Mouse (Mus musculus): ENCODE results near the gene Chid1. TPM values are rescaled to one million over a fixed set of nuclear protein-coding genes. Genes with fewer than 3 reads are reported as not detected.

The Chid1 gene
- polyA plus RNA-seq, 1 experiment from 2014 or later, result 30.0 TPM

DNA sequence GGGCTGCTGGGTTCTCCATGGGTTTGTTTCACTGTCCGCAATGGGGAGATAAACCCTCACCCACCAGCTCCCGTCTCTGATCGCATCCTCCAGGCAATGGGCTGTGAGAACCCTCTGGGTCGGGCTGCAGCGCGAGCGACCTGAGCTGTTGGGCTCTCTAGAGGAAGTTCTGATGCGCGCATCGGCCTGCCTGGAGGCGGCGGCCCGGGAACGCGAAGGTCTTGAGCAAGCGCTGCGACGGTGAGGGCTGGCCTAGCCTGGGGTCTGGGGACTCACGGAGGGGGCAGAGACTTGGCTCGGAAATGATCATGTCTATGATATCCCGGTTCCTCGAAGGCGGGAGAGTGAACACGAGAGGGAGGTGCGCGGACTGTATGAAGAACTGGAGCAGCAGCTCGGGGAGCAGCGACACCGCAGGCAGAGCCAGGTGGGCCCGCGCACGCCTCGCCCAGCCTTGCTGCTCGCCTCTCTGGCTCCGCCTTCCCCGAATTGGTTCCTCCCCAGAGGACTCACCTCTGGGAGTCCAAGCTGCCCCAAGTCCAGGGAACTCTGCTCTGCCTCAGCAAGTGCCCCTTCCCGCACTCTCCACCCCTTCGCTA, 75.0 kb downstream of the Chid1 start:
- Histone ChIP-seq H3K36me3 (ENCODE audit: insufficient read depth, low read length) (peaks cover 2% of the 10 kb centered on the region; the same call in 1 of the 2 replicates), H3K4me2 (ENCODE audit: low read length) (peak overlapping the region; percentile 50), H3K9me3 (replicated peaks; ENCODE audit: low read length) (no peaks in the 10 kb centered on the region), H3K27me3 (ENCODE audit: insufficient read depth, low read length) (no peaks in the 10 kb centered on the region), H3K4me1 (replicated peaks; ENCODE audit: insufficient read depth, low read length) (peaks cover 55% of the 10 kb centered on the region), H3K4me3 (replicated peaks; ENCODE audit: low read depth, low read length) (peak overlapping the region; percentile 12; the same call in 1 of the 2 replicates), H3K9ac (ENCODE audit: low read depth, low read length) (peak overlapping the region; percentile 32; the same call in 1 of the 2 replicates), H3K27ac (peak overlapping the region; percentile 26; the same call in 1 of the 2 replicates)
- DNase-seq (ENCODE audit: low spot score) (no peak), ATAC-seq (replicated peaks; ENCODE audit: low FRiP score, low read depth) (no peak)
- peak; percentile 11; the same call in 1 of the 2 replicates for TF ChIP-seq CTCF (IDR thresholded peaks at IDR 0.05; ENCODE audit: low read depth)
- WGBS, result 13% methylated on average over 36 of the region's 38 CpGs

GRCm38 (mm10) chr7:141463824-141464602, 75.6 kb downstream of the Chid1 start:
- WGBS, result 36% methylated on average over 12 of the region's 12 CpGs
- Histone ChIP-seq H3K36me3 (ENCODE audit: insufficient read depth, low read length) (peaks cover 2% of the 10 kb centered on the region; the same call in 1 of the 2 replicates), H3K9ac (ENCODE audit: low read depth, low read length) (peak overlapping the region; percentile 32; the same call in 1 of the 2 replicates), H3K4me3 (replicated peaks; ENCODE audit: low read depth, low read length) (peak overlapping the region; percentile 12; the same call in 1 of the 2 replicates), H3K27ac (peak overlapping the region; percentile 26; the same call in 1 of the 2 replicates), H3K9me3 (replicated peaks; ENCODE audit: low read length) (no peaks in the 10 kb centered on the region), H3K27me3 (ENCODE audit: insufficient read depth, low read length) (no peaks in the 10 kb centered on the region), H3K4me1 (replicated peaks; ENCODE audit: insufficient read depth, low read length) (peaks cover 48% of the 10 kb centered on the region), H3K4me2 (ENCODE audit: low read length) (peak overlapping the region; percentile 50)
- ATAC-seq (replicated peaks; ENCODE audit: low FRiP score, low read depth) (no peak), DNase-seq (ENCODE audit: low spot score) (peak; percentile 66)
- TF ChIP-seq CTCF (IDR thresholded peaks at IDR 0.05; ENCODE audit: low read depth), result no peak

GRCm38 (mm10) chr7:141462333-141462821, 77.3 kb downstream of the Chid1 start:
- Histone ChIP-seq H3K27me3 (ENCODE audit: insufficient read depth, low read length) (no peaks in the 10 kb centered on the region), H3K4me1 (replicated peaks; ENCODE audit: insufficient read depth, low read length) (peaks cover 37% of the 10 kb centered on the region), H3K36me3 (ENCODE audit: insufficient read depth, low read length) (peaks cover 13% of the 10 kb centered on the region; the same call in 1 of the 2 replicates), H3K9me3 (replicated peaks; ENCODE audit: low read length) (no peaks in the 10 kb centered on the region), H3K4me3 (replicated peaks; ENCODE audit: low read depth, low read length) (peak overlapping the region; percentile 47), H3K9ac (ENCODE audit: low read depth, low read length) (peak overlapping the region; percentile 66; the same call in 1 of the 2 replicates), H3K4me2 (ENCODE audit: low read length) (peak overlapping the region; percentile 79), H3K27ac (0 out of 2 replicates have a peak overlapping the region, but pooled peaks have one; percentile 20)
- no peak for TF ChIP-seq CTCF (IDR thresholded peaks at IDR 0.05; ENCODE audit: low read depth)
- DNase-seq (ENCODE audit: low spot score) (no peak), ATAC-seq (replicated peaks; ENCODE audit: low FRiP score, low read depth) (no peak)
- 12% methylated on average over 5 of the region's 5 CpGs for WGBS

- peak overlapping the region; percentile 79 for H3K4me2 ChIP-seq (ENCODE audit: low read length)
- H3K36me3 ChIP-seq (ENCODE audit: insufficient read depth, low read length), result peaks cover 13% of the 10 kb centered on the region; the same call in 1 of the 2 replicates
- 2% methylated on average over 54 of the region's 59 CpGs for WGBS
- ATAC-seq (replicated peaks; ENCODE audit: low FRiP score, low read depth) (0 out of 2 replicates have a peak, but pooled peaks have one; percentile 3), DNase-seq (ENCODE audit: low spot score) (peak; percentile 63)
- H3K4me3 ChIP-seq (replicated peaks; ENCODE audit: low read depth, low read length), result peak overlapping the region; percentile 47
- H3K27ac ChIP-seq, result 0 out of 2 replicates have a peak overlapping the region, but pooled peaks have one; percentile 20
- H3K27me3 ChIP-seq (ENCODE audit: insufficient read depth, low read length), result no peaks in the 10 kb centered on the region
- TF ChIP-seq CTCF (IDR thresholded peaks at IDR 0.05; ENCODE audit: low read depth), result peak; percentile 44
- H3K9me3 ChIP-seq (replicated peaks; ENCODE audit: low read length), result no peaks in the 10 kb centered on the region
- peaks cover 33% of the 10 kb centered on the region for H3K4me1 ChIP-seq (replicated peaks; ENCODE audit: insufficient read depth, low read length)
- H3K9ac ChIP-seq (ENCODE audit: low read depth, low read length), result peak overlapping the region; percentile 66
Observed at GRCm38 (mm10) chr7:141461521-141462332, 77.9 kb downstream of the Chid1 start.

- 72% methylated on average over 15 of the region's 15 CpGs for WGBS
- Histone ChIP-seq H3K9ac (ENCODE audit: low read depth, low read length) (peak within 1 kb of the TSS; percentile 66), H3K27me3 (ENCODE audit: insufficient read depth, low read length) (no peaks in the 10 kb centered on the region), H3K4me2 (ENCODE audit: low read length) (peak within 1 kb of the TSS; percentile 79), H3K9me3 (replicated peaks; ENCODE audit: low read length) (no peaks in the 10 kb centered on the region), H3K36me3 (ENCODE audit: insufficient read depth, low read length) (peaks cover 13% of the 10 kb centered on the region; the same call in 1 of the 2 replicates), H3K4me1 (replicated peaks; ENCODE audit: insufficient read depth, low read length) (peaks cover 33% of the 10 kb centered on the region), H3K4me3 (replicated peaks; ENCODE audit: low read depth, low read length) (peak within 1 kb of the TSS; percentile 47), H3K27ac (0 out of 2 replicates have a peak within 1 kb of the TSS, but pooled peaks have one; percentile 20)
- no peak for DNase-seq (ENCODE audit: low spot score)
- no peak for TF ChIP-seq CTCF (IDR thresholded peaks at IDR 0.05; ENCODE audit: low read depth)
- no peak for ATAC-seq (replicated peaks; ENCODE audit: low FRiP score, low read depth)
Observed at GRCm38 (mm10) chr7:141460391-141461113, 79.1 kb downstream of the Chid1 start, which contains the start of gene Cracr2b. TSS of gene Cracr2b (plus strand) at chr7:141461094.
